Mouse (Mus musculus): Measurements from ENCODE around the gene Crot. TPM values are rescaled to one million over a fixed set of nuclear protein-coding genes. Genes with fewer than 3 reads are reported as not detected.
A peak's percentile ranks its signal among the peaks of the same experiment; 100 is the strongest.
"Not testable (repeated sequence)": the region's sequence is repeated elsewhere in the genome, so short reads cannot be mapped to it uniquely, and the experiment has no call there.

Gene Crot
- polyA plus RNA-seq, 1 experiment from 2014 or later = 27.8 TPM

- no peak overlapping the region for H3K9ac ChIP-seq
- WGBS = 92% methylated on average over 8 of the region's 8 CpGs
- no peaks in the 10 kb centered on the region for H3K9me3 ChIP-seq
- no peak for ATAC-seq (ENCODE audit: low FRiP score)
- no peaks in the 10 kb centered on the region for H3K27me3 ChIP-seq
- no peak overlapping the region for H3K4me2 ChIP-seq
- no peaks in the 10 kb centered on the region for H3K4me1 ChIP-seq
- H3K27ac ChIP-seq = no peak overlapping the region
- H3K4me3 ChIP-seq (replicated peaks) = no peak overlapping the region
- H3K36me3 ChIP-seq (replicated peaks) = no peaks in the 10 kb centered on the region
Observed at GRCm38 (mm10) chr5:9032101-9032590, 35.0 kb upstream of the Crot start.

GRCm38 (mm10) chr5:9028266-9028841, 31.2 kb upstream of the Crot start:
- 92% methylated on average over 1 of the region's 1 CpGs for WGBS
- no peak overlapping the region for H3K4me3 ChIP-seq (replicated peaks)
- H3K4me1 ChIP-seq = no peaks in the 10 kb centered on the region
- no peaks in the 10 kb centered on the region for H3K9me3 ChIP-seq
- H3K9ac ChIP-seq = no peak overlapping the region
- H3K36me3 ChIP-seq (replicated peaks) = no peaks in the 10 kb centered on the region
- H3K4me2 ChIP-seq = no peak overlapping the region
- H3K27me3 ChIP-seq = no peaks in the 10 kb centered on the region
- no peak for ATAC-seq (ENCODE audit: low FRiP score)
- no peak overlapping the region for H3K27ac ChIP-seq

- Histone ChIP-seq H3K9me3 (no peaks in the 10 kb centered on the region), H3K27me3 (no peaks in the 10 kb centered on the region), H3K27ac (no peak overlapping the region), H3K4me1 (0 out of 2 replicates have a peak, but pooled peaks cover 2% of the 10 kb centered on the region), H3K4me3 (replicated peaks) (no peak overlapping the region), H3K4me2 (no peak overlapping the region), H3K36me3 (replicated peaks) (no peaks in the 10 kb centered on the region), H3K9ac (no peak overlapping the region)
- 84% methylated on average over 3 of the region's 3 CpGs for WGBS
- no peak for ATAC-seq (ENCODE audit: low FRiP score)
Observed at GRCm38 (mm10) chr5:9015352-9015751, 18.2 kb upstream of the Crot start.

GRCm38 (mm10) chr5:9014774-9015173, 17.6 kb upstream of the Crot start:
- Histone ChIP-seq H3K4me1 (0 out of 2 replicates have a peak, but pooled peaks cover 2% of the 10 kb centered on the region), H3K4me2 (no peak overlapping the region), H3K36me3 (replicated peaks) (no peaks in the 10 kb centered on the region), H3K9ac (no peak overlapping the region), H3K4me3 (replicated peaks) (no peak overlapping the region), H3K9me3 (no peaks in the 10 kb centered on the region), H3K27ac (no peak overlapping the region), H3K27me3 (no peaks in the 10 kb centered on the region)
- 88% methylated on average over 3 of the region's 3 CpGs for WGBS
- no peak for ATAC-seq (ENCODE audit: low FRiP score)

- Histone ChIP-seq H3K27ac (no peak overlapping the region), H3K4me3 (replicated peaks) (no peak overlapping the region), H3K27me3 (no peaks in the 10 kb centered on the region), H3K9ac (no peak overlapping the region), H3K36me3 (replicated peaks) (no peaks in the 10 kb centered on the region), H3K9me3 (no peaks in the 10 kb centered on the region), H3K4me1 (0 out of 2 replicates have a peak, but pooled peaks cover 2% of the 10 kb centered on the region), H3K4me2 (no peak overlapping the region)
- no peak for ATAC-seq (ENCODE audit: low FRiP score)
- WGBS = 61% methylated on average over 8 of the region's 8 CpGs
Observed at GRCm38 (mm10) chr5:9011374-9011773, 14.2 kb upstream of the Crot start.

GRCm38 (mm10) chr5:9010166-9010565, 13.0 kb upstream of the Crot start:
- H3K9ac ChIP-seq = no peak overlapping the region
- no peak overlapping the region for H3K27ac ChIP-seq
- ATAC-seq (ENCODE audit: low FRiP score) = no peak
- no peaks in the 10 kb centered on the region for H3K27me3 ChIP-seq
- no peaks in the 10 kb centered on the region for H3K36me3 ChIP-seq (replicated peaks)
- 0 out of 2 replicates have a peak, but pooled peaks cover 2% of the 10 kb centered on the region for H3K4me1 ChIP-seq
- no peak overlapping the region for H3K4me3 ChIP-seq (replicated peaks)
- H3K4me2 ChIP-seq = no peak overlapping the region
- no peaks in the 10 kb centered on the region for H3K9me3 ChIP-seq
- 85% methylated on average over 1 of the region's 1 CpGs for WGBS

- not testable (repeated sequence) for H3K9me3 ChIP-seq; H3K4me3 ChIP-seq (replicated peaks); H3K36me3 ChIP-seq (replicated peaks); ATAC-seq (ENCODE audit: low FRiP score); H3K4me1 ChIP-seq; H3K27ac ChIP-seq; H3K4me2 ChIP-seq; H3K27me3 ChIP-seq; H3K9ac ChIP-seq
- 54% methylated on average over 3 of the region's 3 CpGs for WGBS
Observed at GRCm38 (mm10) chr5:9006585-9006984, 9.5 kb upstream of the Crot start.

GRCm38 (mm10) chr5:9000006-9000405, 2.9 kb upstream of the Crot start:
- H3K27me3 ChIP-seq; H3K36me3 ChIP-seq (replicated peaks); H3K27ac ChIP-seq; H3K4me3 ChIP-seq (replicated peaks); H3K4me2 ChIP-seq; H3K9me3 ChIP-seq; H3K9ac ChIP-seq; ATAC-seq (ENCODE audit: low FRiP score): not testable (repeated sequence)
- H3K4me1 ChIP-seq = peaks cover 27% of the 10 kb centered on the region
- WGBS = 18% methylated on average over 7 of the region's 7 CpGs

GRCm38 (mm10) chr5:8999108-8999507, 2.0 kb upstream of the Crot start:
- H3K4me2 ChIP-seq = no peak overlapping the region
- no peaks in the 10 kb centered on the region for H3K27me3 ChIP-seq
- 65% methylated on average over 4 of the region's 4 CpGs for WGBS
- H3K4me3 ChIP-seq (replicated peaks) = no peak overlapping the region
- H3K4me1 ChIP-seq = peaks cover 27% of the 10 kb centered on the region
- no peak overlapping the region for H3K9ac ChIP-seq
- no peak overlapping the region for H3K27ac ChIP-seq
- no peaks in the 10 kb centered on the region for H3K9me3 ChIP-seq
- no peaks in the 10 kb centered on the region for H3K36me3 ChIP-seq (replicated peaks)
- no peak for ATAC-seq (ENCODE audit: low FRiP score)

GRCm38 (mm10) chr5:8997513-8997895, 380 bp upstream of the Crot start:
- peaks cover 27% of the 10 kb centered on the region for H3K4me1 ChIP-seq
- ATAC-seq (ENCODE audit: low FRiP score) = no peak; the same call in 1 of the 2 replicates
- peak overlapping the region; percentile 75 for H3K4me3 ChIP-seq (replicated peaks)
- no peaks in the 10 kb centered on the region for H3K36me3 ChIP-seq (replicated peaks)
- peak overlapping the region; percentile 85 for H3K9ac ChIP-seq
- H3K27me3 ChIP-seq = no peaks in the 10 kb centered on the region
- H3K4me2 ChIP-seq = peak overlapping the region; percentile 72
- 7% methylated on average over 8 of the region's 8 CpGs for WGBS
- H3K27ac ChIP-seq = peak overlapping the region; percentile 91
- H3K9me3 ChIP-seq = no peaks in the 10 kb centered on the region

- no peaks in the 10 kb centered on the region for H3K27me3 ChIP-seq
- 14% methylated on average over 13 of the region's 13 CpGs for WGBS
- H3K4me1 ChIP-seq = peaks cover 27% of the 10 kb centered on the region
- H3K9ac ChIP-seq = peak overlapping the region; percentile 85
- H3K4me2 ChIP-seq = peak overlapping the region; percentile 72
- peak overlapping the region; percentile 75 for H3K4me3 ChIP-seq (replicated peaks)
- no peak for ATAC-seq (ENCODE audit: low FRiP score)
- no peak overlapping the region; the same call in 1 of the 2 replicates for H3K27ac ChIP-seq
- H3K9me3 ChIP-seq = no peaks in the 10 kb centered on the region
- no peaks in the 10 kb centered on the region for H3K36me3 ChIP-seq (replicated peaks)
Observed at GRCm38 (mm10) chr5:8995966-8996685, 998 bp downstream of the Crot start.

- no peak overlapping the region for H3K4me3 ChIP-seq (replicated peaks)
- H3K27ac ChIP-seq = no peak overlapping the region
- 83% methylated on average over 15 of the region's 16 CpGs for WGBS
- no peaks in the 10 kb centered on the region for H3K27me3 ChIP-seq
- ATAC-seq (ENCODE audit: low FRiP score) = no peak
- peaks cover 15% of the 10 kb centered on the region for H3K36me3 ChIP-seq (replicated peaks)
- H3K9ac ChIP-seq = no peak overlapping the region
- H3K4me2 ChIP-seq = no peak overlapping the region
- H3K4me1 ChIP-seq = peaks cover 9% of the 10 kb centered on the region
- H3K9me3 ChIP-seq = no peaks in the 10 kb centered on the region
Observed at GRCm38 (mm10) chr5:8991626-8992025, 5.5 kb downstream of the Crot start.

- ATAC-seq (ENCODE audit: low FRiP score) = no peak
- no peak overlapping the region for H3K27ac ChIP-seq
- peaks cover 22% of the 10 kb centered on the region for H3K36me3 ChIP-seq (replicated peaks)
- H3K9me3 ChIP-seq = no peaks in the 10 kb centered on the region
- H3K4me3 ChIP-seq (replicated peaks) = no peak overlapping the region
- WGBS = 84% methylated on average over 13 of the region's 13 CpGs
- no peak overlapping the region for H3K4me2 ChIP-seq
- no peak overlapping the region for H3K9ac ChIP-seq
- no peaks in the 10 kb centered on the region for H3K4me1 ChIP-seq
- H3K27me3 ChIP-seq = no peaks in the 10 kb centered on the region
Observed at GRCm38 (mm10) chr5:8990526-8990925, 6.6 kb downstream of the Crot start.

All from forebrain, embryonic 12.5 days (tissue).